Mouse (Mus musculus): ENCODE data around the gene Gm17606.

Gm17606 gene

GRCm38 (mm10) chr14:54617897-54618365 lies 22.8 kb upstream of the Gm17606 start, which contains the start of gene Psmb5:
Gene Psmb5, minus strand, starts transcription at chr14:54618022.
- in situ Hi-C loops (cut with MboI; ENCODE audit: low pct_unique_long_range_greater_than_20kb in 1 of 2, low sequenced_read_pairs in 2 of 2, unreplicated experiment in 1 of 2), result no loop called here

DNA sequence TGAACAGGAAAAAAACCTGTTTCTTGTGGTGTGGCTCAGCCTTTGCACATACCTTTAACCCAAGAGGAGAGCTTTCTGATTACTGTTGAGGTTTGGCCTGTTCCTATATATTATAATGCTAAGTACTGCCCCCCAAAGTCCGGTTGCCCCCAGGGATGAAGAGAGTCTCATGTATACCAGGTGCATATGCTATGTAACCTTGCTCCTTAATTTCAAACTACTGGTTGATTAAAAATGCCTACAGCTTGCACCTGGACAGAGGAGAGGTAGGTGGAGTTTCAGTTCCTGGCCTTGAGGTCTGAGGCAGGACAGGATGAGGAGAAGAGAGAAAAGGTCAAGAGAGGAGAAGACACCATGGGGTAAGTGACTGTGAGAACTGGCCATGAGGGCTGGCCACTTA lies 19.6 kb upstream of the Gm17606 start, which contains the start of gene Psmb11:
Psmb11 (plus strand) TSS at position 301 of the 400 bp plus-strand sequence.
- in situ Hi-C loops (cut with MboI; ENCODE audit: low pct_unique_long_range_greater_than_20kb in 1 of 2, low sequenced_read_pairs in 2 of 2, unreplicated experiment in 1 of 2), result no loop called here

DNA sequence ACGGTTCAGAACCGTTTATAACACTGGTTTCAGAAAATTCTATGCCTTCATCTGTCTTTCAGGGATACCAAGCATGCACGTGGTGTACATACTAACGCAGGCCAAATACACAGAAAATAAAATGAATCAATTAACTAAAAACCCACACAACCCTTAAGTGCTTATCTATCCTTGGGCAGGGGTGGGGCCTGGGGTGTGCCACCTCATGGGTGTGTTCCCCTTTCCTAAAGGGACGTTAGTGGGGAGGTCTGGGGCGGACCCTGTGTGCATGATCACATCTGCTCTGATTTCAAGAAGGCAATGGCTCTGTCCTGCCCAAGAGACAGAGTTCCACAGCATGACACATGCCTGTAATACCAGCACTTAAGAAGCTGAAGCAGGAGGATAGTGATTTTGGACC lies 17.4 kb upstream of the Gm17606 start:
- in situ Hi-C loops (cut with MboI; ENCODE audit: low pct_unique_long_range_greater_than_20kb in 1 of 2, low sequenced_read_pairs in 2 of 2, unreplicated experiment in 1 of 2), result no loop called here

DNA sequence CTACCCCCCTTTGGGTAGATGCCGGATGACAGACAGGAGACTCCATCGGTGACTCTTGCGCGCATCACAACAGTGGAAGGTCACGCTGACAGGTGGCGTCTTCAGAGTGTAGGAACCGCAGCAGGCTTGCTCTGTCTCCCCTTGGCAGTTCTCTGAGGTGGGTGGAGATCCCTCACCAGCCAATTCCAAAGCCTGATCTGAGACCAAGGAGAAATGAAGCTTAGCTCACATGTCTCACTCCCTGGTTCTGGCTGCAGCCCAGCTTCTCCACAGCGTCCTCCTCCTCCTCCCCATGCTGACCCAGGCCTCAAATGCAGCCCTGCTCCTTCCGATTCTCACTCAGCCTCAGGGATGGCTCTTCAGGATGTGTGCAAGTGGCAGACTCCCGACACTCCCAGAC lies 15.8 kb upstream of the Gm17606 start:
- in situ Hi-C loops (cut with MboI; ENCODE audit: low pct_unique_long_range_greater_than_20kb in 1 of 2, low sequenced_read_pairs in 2 of 2, unreplicated experiment in 1 of 2), result loop anchor here in 1 of 2 experiments (25.0 kb wide), 1 partner anchor 388 kb away; no protein-coding TSS in a partner anchor

DNA sequence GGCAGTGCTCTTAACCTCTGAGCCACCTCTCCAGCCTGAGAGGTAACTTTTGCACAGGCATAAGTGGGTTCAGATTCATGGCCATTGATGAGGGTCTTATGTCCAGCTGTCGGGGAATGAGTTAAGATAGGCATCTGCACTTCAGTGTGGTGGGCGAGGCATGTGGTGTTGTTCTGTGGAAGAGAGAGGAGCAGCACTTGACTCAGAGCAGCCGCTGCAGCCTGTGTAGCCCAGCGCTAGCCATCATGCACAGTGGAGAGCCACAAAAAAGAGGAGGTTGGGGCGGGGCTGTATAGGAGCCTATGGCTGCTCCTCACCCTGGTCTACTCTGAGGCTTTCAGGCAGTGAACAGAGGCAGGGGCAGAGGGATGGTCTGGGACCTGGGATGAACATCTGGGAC lies 12.6 kb upstream of the Gm17606 start:
- in situ Hi-C loops (cut with MboI; ENCODE audit: low pct_unique_long_range_greater_than_20kb in 1 of 2, low sequenced_read_pairs in 2 of 2, unreplicated experiment in 1 of 2), result loop anchor here in 1 of 2 experiments (25.0 kb wide), 1 partner anchor 391 kb away; no protein-coding TSS in a partner anchor

DNA sequence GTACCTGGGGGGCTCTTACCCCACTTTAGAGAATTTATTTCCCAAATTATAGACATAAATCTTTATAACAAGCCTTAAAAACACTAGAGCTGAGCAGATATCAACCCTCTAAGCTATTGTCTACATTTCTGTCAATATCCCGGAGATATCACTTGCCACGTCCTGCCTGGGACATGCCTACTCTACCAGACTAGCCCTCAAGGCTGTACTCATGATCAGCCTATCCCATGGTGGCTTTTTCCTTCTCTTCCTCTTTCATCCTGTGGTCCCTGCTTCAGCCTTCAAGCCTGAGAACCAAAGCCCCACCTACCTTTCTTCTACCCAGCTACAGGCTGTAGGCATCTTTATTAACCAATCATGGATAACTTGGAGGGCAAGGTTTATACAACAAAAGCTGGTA lies 11.0 kb upstream of the Gm17606 start:
- in situ Hi-C loops (cut with MboI; ENCODE audit: low pct_unique_long_range_greater_than_20kb in 1 of 2, low sequenced_read_pairs in 2 of 2, unreplicated experiment in 1 of 2), result loop anchor here in 1 of 2 experiments (25.0 kb wide), 1 partner anchor 392 kb away; no protein-coding TSS in a partner anchor

DNA sequence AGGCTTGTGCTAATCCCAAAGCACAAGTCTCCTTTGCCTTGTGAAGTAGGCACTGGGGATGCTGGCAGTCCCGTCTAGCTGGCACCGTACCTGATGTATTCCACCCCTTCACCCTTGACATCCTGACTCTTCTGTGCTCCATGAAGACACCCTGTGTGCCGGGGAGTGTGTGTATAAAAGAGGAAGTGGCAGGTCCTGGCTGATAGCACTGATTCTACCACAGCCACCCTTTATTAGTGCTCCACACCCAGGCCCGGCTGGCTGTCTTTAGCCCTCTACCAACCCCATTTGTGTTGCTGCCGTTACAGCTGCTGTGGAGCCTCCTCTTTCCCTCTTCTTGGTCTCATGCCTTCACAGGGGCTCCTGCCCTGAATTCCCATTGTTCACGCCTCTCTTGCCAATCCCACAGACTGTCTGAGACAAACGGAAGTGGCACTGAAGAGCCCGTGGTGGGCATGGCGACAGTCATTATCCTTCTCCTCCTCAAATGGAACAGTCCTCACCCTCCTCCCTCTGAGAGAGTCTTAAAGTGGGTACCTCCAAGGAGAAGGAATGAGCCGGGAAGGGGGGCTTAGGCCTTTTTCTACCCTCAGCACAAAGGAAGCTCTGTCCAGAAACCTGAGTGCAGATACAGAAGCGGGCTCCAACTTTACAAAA lies 10.0 kb upstream of the Gm17606 start:
- in situ Hi-C loops (cut with MboI; ENCODE audit: low pct_unique_long_range_greater_than_20kb in 1 of 2, low sequenced_read_pairs in 2 of 2, unreplicated experiment in 1 of 2), result loop anchor here in 1 of 2 experiments (25.0 kb wide), 1 partner anchor 393 kb away; no protein-coding TSS in a partner anchor

GRCm38 (mm10) chr14:54631240-54631599 lies 9.5 kb upstream of the Gm17606 start:
- in situ Hi-C loops (cut with MboI; ENCODE audit: low pct_unique_long_range_greater_than_20kb in 1 of 2, low sequenced_read_pairs in 2 of 2, unreplicated experiment in 1 of 2), result loop anchor here in 1 of 2 experiments (25.0 kb wide), 1 partner anchor 394 kb away; no protein-coding TSS in a partner anchor

GRCm38 (mm10) chr14:54632252-54632651 lies 8.5 kb upstream of the Gm17606 start:
- in situ Hi-C loops (cut with MboI; ENCODE audit: low pct_unique_long_range_greater_than_20kb in 1 of 2, low sequenced_read_pairs in 2 of 2, unreplicated experiment in 1 of 2), result loop anchor here in 1 of 2 experiments (25.0 kb wide), 1 partner anchor 395 kb away; no protein-coding TSS in a partner anchor

GRCm38 (mm10) chr14:54634182-54634581 lies 6.6 kb upstream of the Gm17606 start:
- in situ Hi-C loops (cut with MboI; ENCODE audit: low pct_unique_long_range_greater_than_20kb in 1 of 2, low sequenced_read_pairs in 2 of 2, unreplicated experiment in 1 of 2), result loop anchor here in 1 of 2 experiments (25.0 kb wide), 1 partner anchor 397 kb away; no protein-coding TSS in a partner anchor

DNA sequence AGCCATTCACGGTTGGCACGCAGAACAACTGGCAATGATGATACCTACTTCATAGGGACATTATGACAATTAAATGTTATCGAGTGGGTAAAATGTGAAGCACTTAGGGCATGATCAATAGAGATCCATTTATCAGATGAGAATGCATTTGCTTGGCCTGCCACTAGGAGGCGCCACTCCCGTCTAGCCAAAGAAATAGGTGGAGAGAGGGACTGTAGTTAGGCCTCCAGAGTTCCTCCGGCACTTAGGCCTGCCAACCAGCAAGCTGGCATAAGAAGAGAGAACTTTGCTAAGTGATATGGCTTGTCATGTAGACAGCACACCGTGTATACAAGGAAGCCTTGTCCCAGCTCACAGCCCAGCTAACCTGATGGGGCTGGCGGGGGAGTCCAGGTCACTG lies 3.8 kb upstream of the Gm17606 start:
- in situ Hi-C loops (cut with MboI; ENCODE audit: low pct_unique_long_range_greater_than_20kb in 1 of 2, low sequenced_read_pairs in 2 of 2, unreplicated experiment in 1 of 2), result loop anchor here in 1 of 2 experiments (25.0 kb wide), 1 partner anchor 400 kb away; no protein-coding TSS in a partner anchor

GRCm38 (mm10) chr14:54638210-54638609 lies 2.5 kb upstream of the Gm17606 start:
- in situ Hi-C loops (cut with MboI; ENCODE audit: low pct_unique_long_range_greater_than_20kb in 1 of 2, low sequenced_read_pairs in 2 of 2, unreplicated experiment in 1 of 2), result loop anchor here in 1 of 2 experiments (25.0 kb wide), 1 partner anchor 401 kb away; no protein-coding TSS in a partner anchor

GRCm38 (mm10) chr14:54640121-54640520 lies 631 bp upstream of the Gm17606 start:
- in situ Hi-C loops (cut with MboI; ENCODE audit: low pct_unique_long_range_greater_than_20kb in 1 of 2, low sequenced_read_pairs in 2 of 2, unreplicated experiment in 1 of 2), result loop anchor here in 1 of 2 experiments (25.0 kb wide), 1 partner anchor 403 kb away; no protein-coding TSS in a partner anchor

- in situ Hi-C loops (cut with MboI; ENCODE audit: low pct_unique_long_range_greater_than_20kb in 1 of 2, low sequenced_read_pairs in 2 of 2, unreplicated experiment in 1 of 2), result loop anchor here in 1 of 2 experiments (25.0 kb wide), 1 partner anchor 404 kb away; no protein-coding TSS in a partner anchor
These were observed 685 bp downstream of the Gm17606 start, which contains the start of gene Cdh24 for GRCm38 (mm10) chr14:54641305-54641969. Gene Cdh24, minus strand, starts transcription at chr14:54641364.

DNA sequence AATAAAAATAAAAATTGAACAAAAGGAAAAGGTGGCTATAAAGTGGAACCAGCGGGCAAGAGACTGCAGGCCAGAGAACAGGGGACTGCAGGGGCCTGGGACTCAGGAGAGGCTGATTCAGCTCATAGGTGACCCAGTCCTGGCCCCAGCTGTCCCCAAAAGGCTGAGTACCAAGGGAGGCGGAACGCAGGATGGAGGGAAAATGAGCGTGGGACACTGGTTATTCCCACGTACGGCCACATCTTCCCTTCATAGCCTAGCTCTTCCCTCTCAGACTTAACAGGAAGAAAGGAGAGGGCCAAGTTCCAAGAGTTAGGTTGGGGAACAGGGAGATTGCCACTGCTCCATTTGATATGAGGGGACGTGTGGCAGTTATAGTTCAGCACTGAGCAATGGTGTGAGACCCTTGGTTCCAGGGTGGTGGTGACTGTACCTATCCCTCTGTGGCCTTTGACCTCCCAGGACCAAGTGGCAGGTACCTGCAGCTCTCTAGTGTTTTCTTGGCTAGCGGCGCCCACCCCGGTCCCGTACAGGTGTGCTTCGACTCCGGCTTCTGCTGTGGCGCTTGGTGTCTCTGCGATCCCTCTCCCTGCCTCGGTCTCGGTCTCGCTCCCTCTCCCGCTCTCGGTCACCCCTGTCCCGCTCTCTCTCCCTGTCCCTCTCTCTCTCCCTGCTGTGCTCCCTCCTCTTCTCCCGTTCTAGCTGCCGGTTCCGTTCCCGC lies 1.6 kb downstream of the Gm17606 start:
- in situ Hi-C loops (cut with MboI; ENCODE audit: low pct_unique_long_range_greater_than_20kb in 1 of 2, low sequenced_read_pairs in 2 of 2, unreplicated experiment in 1 of 2), result loop anchor here in 1 of 2 experiments (25.0 kb wide), 1 partner anchor 405 kb away; no protein-coding TSS in a partner anchor

DNA sequence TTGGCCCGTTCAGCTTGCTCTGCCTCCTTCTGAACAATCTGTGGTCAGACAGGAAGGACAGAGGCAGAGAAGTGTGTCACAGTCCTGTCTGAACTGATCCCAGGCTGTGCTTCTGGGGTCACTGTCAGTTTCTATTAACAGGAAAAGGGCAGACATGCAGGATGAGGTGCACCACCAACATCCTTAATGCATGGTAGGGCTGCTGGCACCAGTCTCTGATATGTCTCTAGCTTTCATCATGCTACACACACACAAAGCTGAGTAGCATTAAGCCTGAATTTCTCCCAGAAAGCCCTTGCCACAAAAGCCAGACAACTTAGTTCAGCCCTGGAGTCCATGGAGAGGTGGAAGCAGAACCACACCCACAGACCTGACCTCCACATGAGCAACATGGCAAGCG lies 2.3 kb downstream of the Gm17606 start:
- in situ Hi-C loops (cut with MboI; ENCODE audit: low pct_unique_long_range_greater_than_20kb in 1 of 2, low sequenced_read_pairs in 2 of 2, unreplicated experiment in 1 of 2), result loop anchor here in 1 of 2 experiments (25.0 kb wide), 1 partner anchor 406 kb away; no protein-coding TSS in a partner anchor

- in situ Hi-C loops (cut with MboI; ENCODE audit: low pct_unique_long_range_greater_than_20kb in 1 of 2, low sequenced_read_pairs in 2 of 2, unreplicated experiment in 1 of 2), result loop anchor here in 1 of 2 experiments (25.0 kb wide), 1 partner anchor 407 kb away; no protein-coding TSS in a partner anchor
These were observed 3.5 kb downstream of the Gm17606 start for GRCm38 (mm10) chr14:54644294-54644693.

DNA sequence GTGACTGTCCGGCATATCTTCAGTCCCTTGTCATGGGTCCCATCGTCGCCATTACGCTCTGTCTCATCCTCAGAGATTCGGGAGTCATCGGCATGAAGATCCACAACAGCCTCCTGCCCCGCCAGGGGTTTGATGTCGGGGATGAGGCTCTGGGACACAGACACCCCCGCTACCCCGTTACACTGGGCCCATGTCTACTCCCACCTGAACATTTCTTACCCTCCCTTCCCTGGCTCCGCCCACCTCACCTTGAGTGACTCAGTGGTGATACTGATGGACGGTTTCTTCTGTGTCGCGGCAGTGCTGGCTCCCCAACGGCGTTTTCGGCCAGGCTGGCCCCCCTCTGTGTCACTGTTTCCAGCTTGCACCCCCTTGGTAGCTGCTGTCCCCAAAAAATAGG lies 5.7 kb downstream of the Gm17606 start:
- in situ Hi-C loops (cut with MboI; ENCODE audit: low pct_unique_long_range_greater_than_20kb in 1 of 2, low sequenced_read_pairs in 2 of 2, unreplicated experiment in 1 of 2), result loop anchor here in 1 of 2 experiments (25.0 kb wide), 1 partner anchor 409 kb away; no protein-coding TSS in a partner anchor
